Mouse (Mus musculus) forebrain, embryonic 15.5 days (tissue): ENCODE data around the gene 1700129C05Rik. TPM values are rescaled to one million over a fixed set of nuclear protein-coding genes. Genes with fewer than 3 reads are reported as not detected.

ENCODE experiments used
- polyA plus RNA-seq: library from polyadenylated mRNA; unstranded; fragments of >200 nt; fragmentation: Nextera tagmentation; extraction: Ambion mirVana; gene quantifications from 2 replicates; pipeline ENCODE4 v1.2.1, GENCODE M21; 2015

Gene 1700129C05Rik
- polyA plus RNA-seq, 1 experiment from 2014 or later, result not detected

Other genes with a start within 250 kb of the 1700129C05Rik start
- gene Gm5142, start 35.9 kb upstream of the 1700129C05Rik start, polyA plus RNA-seq, result not detected in 2 replicates
- 83.5 and 85.4 TPM in 2 replicates for gene Rcbtb1, start 58.3 kb upstream of the 1700129C05Rik start, polyA plus RNA-seq
- gene Gm6904, start 117.3 kb upstream of the 1700129C05Rik start, polyA plus RNA-seq, result not detected in 2 replicates
- gene Phf11a, start 154.6 kb upstream of the 1700129C05Rik start, polyA plus RNA-seq, result not detected in 2 replicates
- 0.14 and 0.29 TPM in 2 replicates for gene Phf11b, start 198.5 kb upstream of the 1700129C05Rik start, polyA plus RNA-seq
- gene Phf11d, start 222.6 kb upstream of the 1700129C05Rik start, polyA plus RNA-seq, result 0.24 and 0.46 TPM in 2 replicates